Mouse (Mus musculus): ENCODE results near the gene Gm14326.
"Not testable (repeated sequence)": the region's sequence is repeated elsewhere in the genome, so short reads cannot be mapped to it uniquely, and the experiment has no call there.

Gene Gm14326

GRCm38 (mm10) chr2:177957145-177957544 is at the start of gene Gm14326:
TSS of gene Gm14326 (minus strand) at chr2:177957297.
- peak; percentile 94 to 95 for DNase-seq

GRCm38 (mm10) chr2:177974814-177975213 is 17.7 kb upstream of the Gm14326 start:
- not testable (repeated sequence) for DNase-seq

DNA sequence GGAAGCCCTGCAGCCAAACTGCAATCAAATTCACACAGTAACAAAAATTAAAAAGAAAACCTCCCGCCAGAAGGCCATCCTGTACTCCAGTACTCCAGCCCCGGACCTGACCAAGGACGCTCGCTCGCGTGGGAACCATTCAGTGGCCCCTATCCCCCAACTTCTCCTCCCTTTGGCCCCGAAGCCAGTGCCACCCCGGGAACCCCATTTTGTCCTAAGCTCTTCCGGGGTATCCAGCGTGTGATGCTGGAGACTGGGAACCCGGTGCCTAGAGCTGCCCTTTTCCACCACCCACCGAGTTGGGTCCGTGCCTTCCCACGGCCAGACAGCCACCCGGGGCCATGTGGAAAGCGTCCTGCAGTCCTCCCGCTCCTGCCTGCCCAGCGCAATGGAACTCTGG is 363 bp downstream of the Gm14326 start:
- peak; percentile 9 to 25 for DNase-seq

- DNase-seq, result not testable (repeated sequence)
Measured at GRCm38 (mm10) chr2:177925563-177926103, 31.5 kb downstream of the Gm14326 start, which contains the start of gene Zfp972. TSS of gene Zfp972 (minus strand) at chr2:177925613.

DNA sequence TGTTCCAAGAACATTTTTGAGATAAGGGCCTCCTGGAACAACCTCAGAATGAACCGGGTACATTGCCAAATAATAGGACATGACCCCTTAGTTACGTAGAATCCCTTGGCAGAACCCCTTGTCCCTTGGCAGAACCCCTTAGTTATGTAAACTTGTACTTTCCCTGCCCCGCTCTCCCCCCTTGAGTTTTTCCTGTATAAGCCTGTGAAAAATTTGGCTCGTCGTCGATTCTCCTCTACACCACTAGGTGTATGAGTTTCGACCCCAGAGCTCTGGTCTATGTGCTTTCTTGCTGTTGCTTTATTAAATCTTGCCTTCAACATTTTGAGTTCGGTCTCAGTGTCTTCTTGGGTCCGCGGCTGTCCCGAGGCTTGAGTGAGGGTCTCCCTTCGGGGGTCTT is 53.8 kb downstream of the Gm14326 start:
- DNase-seq, result not testable (repeated sequence)

DNA sequence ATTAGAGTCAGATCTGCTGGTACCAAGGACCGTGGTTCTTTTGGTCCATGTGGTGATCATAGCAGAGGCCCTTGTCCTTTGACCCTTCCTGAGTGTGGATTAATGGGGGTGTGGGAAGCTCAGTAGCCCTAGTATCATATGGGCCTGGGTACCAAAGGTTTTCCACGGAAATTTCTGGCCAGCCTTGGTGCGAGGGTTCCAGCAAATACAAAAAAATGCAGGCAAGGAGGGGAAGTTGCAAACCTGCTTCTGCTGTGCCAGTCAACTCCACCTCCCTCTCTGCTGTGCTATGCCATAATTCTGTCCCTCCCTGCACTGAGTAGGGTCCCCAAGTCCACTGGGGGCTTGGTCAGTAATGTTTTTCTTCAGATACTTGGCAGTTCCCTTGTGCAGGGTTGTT is 58.9 kb downstream of the Gm14326 start:
- not testable (repeated sequence) for DNase-seq

- DNase-seq, result not testable (repeated sequence)
Measured at GRCm38 (mm10) chr2:177897046-177897578, 60.0 kb downstream of the Gm14326 start, which contains the start of gene Gm14327. TSS of gene Gm14327 (plus strand) at chr2:177897096.

- not testable (repeated sequence) for DNase-seq
Measured at GRCm38 (mm10) chr2:177887743-177888142, 69.4 kb downstream of the Gm14326 start.
